Mouse (Mus musculus): ENCODE results near the gene Mterf1a. TPM values are rescaled to one million over a fixed set of nuclear protein-coding genes. Genes with fewer than 3 reads are reported as not detected.

The Mterf1a gene
- polyA plus RNA-seq, 1 experiment from 2014 or later = 8.4 TPM

DNA sequence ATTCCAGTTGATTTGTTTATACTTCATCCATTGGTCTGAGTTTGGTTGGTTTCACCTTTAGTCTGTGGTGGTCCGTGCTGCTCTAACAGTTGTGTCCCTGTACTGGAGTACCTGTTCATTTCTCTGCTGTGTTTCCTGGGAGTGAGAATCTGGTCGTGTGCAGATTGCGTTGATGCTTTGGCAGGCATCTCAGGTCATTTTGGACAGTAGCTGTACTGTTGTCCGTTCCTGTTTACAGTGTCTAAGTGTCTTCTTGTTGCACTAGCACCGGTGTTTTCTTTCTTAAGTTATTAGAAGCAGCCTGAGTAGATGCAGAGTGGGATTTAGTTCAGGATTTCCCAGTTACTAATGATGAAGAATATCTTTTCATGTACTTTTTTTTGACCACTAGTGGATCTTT lies 41.5 kb upstream of the Mterf1a start:
- Histone ChIP-seq H3K4me3 (replicated peaks; ENCODE audit: low read depth, low read length) (no peak overlapping the region), H3K4me2 (ENCODE audit: low read length) (no peak overlapping the region), H3K9ac (ENCODE audit: low read depth, low read length) (no peak overlapping the region), H3K27me3 (ENCODE audit: insufficient read depth, low read length) (no peaks in the 10 kb centered on the region), H3K9me3 (replicated peaks; ENCODE audit: low read length) (no peaks in the 10 kb centered on the region), H3K36me3 (ENCODE audit: insufficient read depth, low read length) (no peaks in the 10 kb centered on the region; the same call in 1 of the 2 replicates), H3K27ac (no peak overlapping the region), H3K4me1 (replicated peaks; ENCODE audit: insufficient read depth, low read length) (no peaks in the 10 kb centered on the region)
- no peak for TF ChIP-seq CTCF (IDR thresholded peaks at IDR 0.05; ENCODE audit: low read depth)
- 91% methylated on average over 5 of the region's 5 CpGs for WGBS
- no peak for ATAC-seq (replicated peaks; ENCODE audit: low FRiP score, low read depth)
- DNase-seq (ENCODE audit: low spot score) = no peak

DNA sequence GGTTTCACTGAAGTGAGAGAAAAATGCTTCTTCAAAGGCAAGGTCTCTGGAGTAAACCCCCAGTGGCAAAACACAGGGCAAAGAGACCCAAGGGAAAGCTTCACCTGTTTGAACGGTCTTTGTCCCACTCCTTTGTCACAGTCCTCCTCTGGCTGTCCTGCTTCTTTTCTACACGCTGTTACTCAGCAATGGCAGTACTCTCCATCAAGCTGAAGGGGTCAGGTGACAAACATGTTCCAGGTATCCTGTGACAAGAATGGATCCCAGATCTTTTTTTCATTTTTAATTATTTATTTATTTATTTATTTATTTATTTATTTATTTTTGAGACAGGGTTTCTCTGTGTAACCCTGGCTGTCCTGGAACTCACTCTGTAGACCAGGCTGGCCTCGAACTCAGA lies 39.8 kb upstream of the Mterf1a start:
- Histone ChIP-seq H3K4me2 (ENCODE audit: low read length) (no peak overlapping the region), H3K4me3 (replicated peaks; ENCODE audit: low read depth, low read length) (no peak overlapping the region), H3K4me1 (replicated peaks; ENCODE audit: insufficient read depth, low read length) (0 out of 2 replicates have a peak, but pooled peaks cover 7% of the 10 kb centered on the region), H3K9me3 (replicated peaks; ENCODE audit: low read length) (no peaks in the 10 kb centered on the region), H3K27ac (no peak overlapping the region), H3K27me3 (ENCODE audit: insufficient read depth, low read length) (no peaks in the 10 kb centered on the region), H3K9ac (ENCODE audit: low read depth, low read length) (no peak overlapping the region), H3K36me3 (ENCODE audit: insufficient read depth, low read length) (no peaks in the 10 kb centered on the region)
- 97% methylated on average over 3 of the region's 3 CpGs for WGBS
- ATAC-seq (replicated peaks; ENCODE audit: low FRiP score, low read depth) (no peak), DNase-seq (ENCODE audit: low spot score) (no peak)
- no peak for TF ChIP-seq CTCF (IDR thresholded peaks at IDR 0.05; ENCODE audit: low read depth)

DNA sequence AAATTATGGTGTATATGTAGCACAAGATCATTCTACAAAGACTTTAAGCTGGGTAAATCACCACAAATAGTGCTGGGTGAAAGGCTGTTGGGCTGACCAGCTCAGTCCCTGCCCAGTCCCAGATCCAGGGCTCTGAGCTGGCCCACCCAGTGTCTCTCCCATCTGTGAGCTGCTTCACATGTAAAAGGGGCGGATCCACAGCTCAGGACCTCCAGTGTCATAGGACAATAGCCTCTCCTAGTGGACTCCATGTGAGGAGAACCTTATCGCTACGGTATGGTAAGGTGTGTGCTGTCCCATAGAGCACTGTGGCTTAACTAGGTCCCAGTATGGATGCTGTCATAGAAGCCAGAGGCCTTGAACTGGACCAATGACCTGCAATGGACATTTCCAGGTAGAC lies 37.9 kb upstream of the Mterf1a start:
- 94% methylated on average over 3 of the region's 3 CpGs for WGBS
- H3K27me3 ChIP-seq (ENCODE audit: insufficient read depth, low read length) = no peaks in the 10 kb centered on the region
- no peaks in the 10 kb centered on the region for H3K9me3 ChIP-seq (replicated peaks; ENCODE audit: low read length)
- no peaks in the 10 kb centered on the region for H3K36me3 ChIP-seq (ENCODE audit: insufficient read depth, low read length)
- no peak for ATAC-seq (replicated peaks; ENCODE audit: low FRiP score, low read depth)
- 0 out of 2 replicates have a peak, but pooled peaks cover 7% of the 10 kb centered on the region for H3K4me1 ChIP-seq (replicated peaks; ENCODE audit: insufficient read depth, low read length)
- no peak overlapping the region for H3K4me3 ChIP-seq (replicated peaks; ENCODE audit: low read depth, low read length)
- no peak for DNase-seq (ENCODE audit: low spot score)
- H3K4me2 ChIP-seq (ENCODE audit: low read length) = no peak overlapping the region
- TF ChIP-seq CTCF (IDR thresholded peaks at IDR 0.05; ENCODE audit: low read depth) = no peak
- H3K27ac ChIP-seq = no peak overlapping the region
- no peak overlapping the region for H3K9ac ChIP-seq (ENCODE audit: low read depth, low read length)

DNA sequence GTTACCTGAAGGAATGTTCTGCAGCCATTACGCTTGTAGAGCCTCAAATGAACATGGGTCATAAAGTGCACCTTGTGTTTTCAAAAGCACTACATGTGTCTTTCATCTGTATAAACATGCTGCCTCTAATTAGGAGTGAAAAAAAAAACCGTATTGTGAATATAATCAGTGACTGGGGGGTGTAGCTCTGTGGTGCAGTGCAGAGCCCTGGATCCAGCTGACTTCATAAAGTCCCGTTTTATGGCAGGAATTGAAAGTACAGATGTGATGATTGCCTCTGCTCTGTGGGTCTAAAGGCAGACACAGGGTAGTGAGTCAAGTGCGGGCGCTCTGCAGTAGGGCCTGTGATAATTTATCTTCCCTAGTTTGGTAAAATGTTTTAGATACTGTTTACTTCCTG lies 37.0 kb upstream of the Mterf1a start:
- no peak overlapping the region for H3K4me3 ChIP-seq (replicated peaks; ENCODE audit: low read depth, low read length)
- H3K27ac ChIP-seq = no peak overlapping the region
- no peak overlapping the region for H3K9ac ChIP-seq (ENCODE audit: low read depth, low read length)
- ATAC-seq (replicated peaks; ENCODE audit: low FRiP score, low read depth) (no peak), DNase-seq (ENCODE audit: low spot score) (no peak)
- H3K27me3 ChIP-seq (ENCODE audit: insufficient read depth, low read length) = no peaks in the 10 kb centered on the region
- TF ChIP-seq CTCF (IDR thresholded peaks at IDR 0.05; ENCODE audit: low read depth) = no peak
- no peaks in the 10 kb centered on the region for H3K36me3 ChIP-seq (ENCODE audit: insufficient read depth, low read length)
- WGBS = 63% methylated on average over 5 of the region's 5 CpGs
- H3K9me3 ChIP-seq (replicated peaks; ENCODE audit: low read length) = no peaks in the 10 kb centered on the region
- H3K4me2 ChIP-seq (ENCODE audit: low read length) = no peak overlapping the region
- 0 out of 2 replicates have a peak, but pooled peaks cover 7% of the 10 kb centered on the region for H3K4me1 ChIP-seq (replicated peaks; ENCODE audit: insufficient read depth, low read length)

DNA sequence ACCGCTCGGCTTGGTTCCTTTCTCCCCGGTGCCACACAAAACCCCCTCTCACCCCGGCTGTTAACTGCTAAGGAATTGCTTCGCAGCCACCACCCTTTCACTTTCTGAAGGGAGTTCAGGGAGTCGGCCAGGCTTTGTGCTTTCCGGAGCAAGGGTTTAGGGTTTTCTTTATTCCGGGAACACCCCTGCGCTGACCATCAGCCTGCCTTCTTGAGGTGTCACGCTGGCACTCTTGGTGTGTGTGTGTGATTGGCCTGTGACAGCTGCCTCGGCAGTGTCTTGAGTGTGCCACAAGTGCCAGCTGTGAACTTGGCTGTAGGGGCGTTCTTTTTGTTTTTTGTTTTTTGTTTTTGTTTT lies 34.9 kb upstream of the Mterf1a start:
- H3K36me3 ChIP-seq (ENCODE audit: insufficient read depth, low read length) = no peaks in the 10 kb centered on the region
- H3K27me3 ChIP-seq (ENCODE audit: insufficient read depth, low read length) = no peaks in the 10 kb centered on the region
- peak overlapping the region; percentile 95 for H3K9ac ChIP-seq (ENCODE audit: low read depth, low read length)
- no peaks in the 10 kb centered on the region for H3K9me3 ChIP-seq (replicated peaks; ENCODE audit: low read length)
- H3K4me1 ChIP-seq (replicated peaks; ENCODE audit: insufficient read depth, low read length) = 0 out of 2 replicates have a peak, but pooled peaks cover 7% of the 10 kb centered on the region
- peak overlapping the region; percentile 87 for H3K4me3 ChIP-seq (replicated peaks; ENCODE audit: low read depth, low read length)
- peak; percentile 68 for ATAC-seq (replicated peaks; ENCODE audit: low FRiP score, low read depth)
- no peak for TF ChIP-seq CTCF (IDR thresholded peaks at IDR 0.05; ENCODE audit: low read depth)
- H3K27ac ChIP-seq = peak overlapping the region; percentile 95
- WGBS = under 1% methylated on average over 12 of the region's 12 CpGs
- peak; percentile 54 for DNase-seq (ENCODE audit: low spot score)
- H3K4me2 ChIP-seq (ENCODE audit: low read length) = peak overlapping the region; percentile 74

DNA sequence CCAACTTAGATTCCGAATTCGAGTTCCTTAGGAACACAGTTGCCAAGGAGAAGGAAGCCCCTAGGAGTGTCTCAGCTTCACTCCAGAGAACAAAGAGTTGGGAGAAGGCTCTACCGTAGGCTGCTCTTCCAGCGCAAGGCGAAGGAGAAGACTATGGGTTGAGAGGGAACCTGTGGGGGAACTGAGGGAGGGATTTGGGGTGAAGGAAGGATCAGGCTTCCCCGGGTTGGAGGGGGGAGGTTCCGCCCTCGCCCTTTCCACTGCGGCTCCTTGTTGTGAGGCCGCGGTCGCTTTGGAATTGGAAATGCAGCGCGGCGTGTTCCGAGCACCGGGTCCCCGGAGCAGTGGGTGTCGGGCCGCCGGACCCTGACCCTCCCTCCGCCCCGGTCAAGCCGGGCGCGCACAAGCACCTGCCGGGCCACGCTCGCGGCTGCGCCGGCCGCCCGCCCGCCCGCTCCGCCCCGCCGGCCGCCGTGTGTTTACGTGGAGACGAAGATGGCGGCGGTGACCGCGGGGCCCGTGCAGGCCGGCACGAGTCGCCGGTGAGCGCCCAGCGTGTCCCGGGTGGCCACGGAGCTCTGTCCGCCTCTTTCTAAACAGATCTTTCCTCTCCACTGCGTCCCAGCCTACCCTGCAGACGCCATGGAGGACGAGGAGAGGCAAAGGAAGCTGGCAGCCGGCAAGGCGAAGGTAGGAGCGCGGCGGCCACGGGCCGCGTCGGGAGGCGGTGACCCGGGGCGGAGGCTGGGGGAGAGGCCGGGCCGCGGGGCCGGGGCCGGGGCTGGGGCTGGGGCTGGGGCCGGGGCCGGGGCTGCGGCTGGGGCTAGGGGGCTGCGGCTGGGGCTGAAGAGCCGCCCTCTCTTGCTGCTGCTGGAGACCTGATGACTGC lies 34.3 kb upstream of the Mterf1a start, which contains the start of gene Akap9:
Gene Akap9, plus strand, starts transcription at position 254 of the 889 bp plus-strand sequence.
- H3K9me3 ChIP-seq (replicated peaks; ENCODE audit: low read length) = no peaks in the 10 kb centered on the region
- H3K4me2 ChIP-seq (ENCODE audit: low read length) = peak within 1 kb of the TSS; percentile 74
- TF ChIP-seq CTCF (IDR thresholded peaks at IDR 0.05; ENCODE audit: low read depth) = no peak
- H3K27me3 ChIP-seq (ENCODE audit: insufficient read depth, low read length) = no peaks in the 10 kb centered on the region
- H3K36me3 ChIP-seq (ENCODE audit: insufficient read depth, low read length) = no peaks in the 10 kb centered on the region
- whole genome bisulfite sequencing = under 1% methylated on average over 59 of the region's 82 CpGs
- ATAC-seq (replicated peaks; ENCODE audit: low FRiP score, low read depth) = peak; percentile 89
- H3K4me3 ChIP-seq (replicated peaks; ENCODE audit: low read depth, low read length) = peak within 1 kb of the TSS; percentile 87
- H3K27ac ChIP-seq = peak within 1 kb of the TSS; percentile 95
- H3K9ac ChIP-seq (ENCODE audit: low read depth, low read length) = peak within 1 kb of the TSS; percentile 95
- 0 out of 2 replicates have a peak, but pooled peaks cover 7% of the 10 kb centered on the region for H3K4me1 ChIP-seq (replicated peaks; ENCODE audit: insufficient read depth, low read length)
- DNase-seq (ENCODE audit: low spot score) = peak; percentile 63
